25 mouse cellular contexts compared by ENCODE assay signal in genomic region chr16:87292826-87293225, GRCm38 (mm10).
"Had no signal": no experiment of that assay in that cellular context is flagged by ENCODE, and none has a peak within 500 bp of the region (broad histone marks: within the 10 kb centered on the region; RNA-seq: fewer than 3 reads in every experiment).

No protein-coding gene starts in this region.

- H3K9me3 ChIP-seq: limb, embryonic 10.5 days; limb, embryonic 13.5 days; liver, embryonic 12.5 days; liver, embryonic 15.5 days; lung, embryonic 15.5 days; megakaryocyte, embryonic 14.5 days; midbrain, embryonic 10.5 days; midbrain, embryonic 13.5 days; neural tube, embryonic 13.5 days; stomach, embryonic 15.5 days had no signal

- H3K4me1 ChIP-seq: limb, embryonic 10.5 days; limb, embryonic 13.5 days; liver, embryonic 12.5 days; liver, embryonic 15.5 days; lung, embryonic 15.5 days; megakaryocyte, embryonic 14.5 days; midbrain, embryonic 10.5 days; midbrain, embryonic 13.5 days; neural tube, embryonic 13.5 days; stomach, embryonic 15.5 days had no signal

- H3K36me3 ChIP-seq: limb, embryonic 10.5 days; limb, embryonic 13.5 days; liver, embryonic 12.5 days; liver, embryonic 15.5 days; lung, embryonic 15.5 days; midbrain, embryonic 10.5 days; midbrain, embryonic 13.5 days; neural tube, embryonic 13.5 days; stomach, embryonic 15.5 days had no signal

- H3K27ac ChIP-seq: kidney, postnatal 0 days; limb, embryonic 10.5 days; limb, embryonic 13.5 days; liver, embryonic 12.5 days; liver, embryonic 15.5 days; lung, embryonic 15.5 days; midbrain, embryonic 10.5 days; midbrain, embryonic 13.5 days; neural tube, embryonic 13.5 days; stomach, embryonic 15.5 days had no signal

- H3K9ac ChIP-seq: limb, embryonic 13.5 days; liver, embryonic 12.5 days; liver, embryonic 15.5 days; lung, embryonic 15.5 days; midbrain, embryonic 13.5 days; neural tube, embryonic 13.5 days; stomach, embryonic 15.5 days had no signal

- H3K4me2 ChIP-seq: limb, embryonic 13.5 days; liver, embryonic 12.5 days; liver, embryonic 15.5 days; lung, embryonic 15.5 days; midbrain, embryonic 13.5 days; neural tube, embryonic 13.5 days; stomach, embryonic 15.5 days had no signal

- H3K27me3 ChIP-seq: limb, embryonic 13.5 days; liver, embryonic 12.5 days; liver, embryonic 15.5 days; lung, embryonic 15.5 days; megakaryocyte, embryonic 14.5 days; midbrain, embryonic 13.5 days; neural tube, embryonic 13.5 days; stomach, embryonic 15.5 days had no signal

- H3K4me3 ChIP-seq: limb, embryonic 10.5 days; limb, embryonic 13.5 days; liver, embryonic 12.5 days; liver, embryonic 15.5 days; lung, embryonic 15.5 days; megakaryocyte, embryonic 14.5 days; midbrain, embryonic 10.5 days; midbrain, embryonic 13.5 days; myocyte; neural tube, embryonic 13.5 days; stomach, embryonic 15.5 days had no signal

- DNase-seq: kidney, adult 18-20 months; kidney, postnatal 25 days; liver; lung, adult 18-20 months; lung, postnatal 10 days; lung, postnatal 36 days; retina, postnatal 1 day; right cerebral cortex, postnatal 25 days; spleen, adult 18-20 months; thymus, adult 18-20 months; thymus, postnatal 14 days; thymus, postnatal 4 days had no signal

- ATAC-seq: liver, embryonic 12.5 days; midbrain, embryonic 13.5 days; midbrain, embryonic 16.5 days had no signal
